Mouse (Mus musculus): Measurements from ENCODE around the gene Cplx3.

GRCm38 (mm10) chr9:57612587-57612986, 6.5 kb upstream of the Cplx3 start:
- no peak for TF ChIP-seq CTCF (IDR thresholded peaks at IDR 0.05; ENCODE audit: control insufficient read depth, insufficient read depth, low read length)
- TF ChIP-seq POLR2A (IDR thresholded peaks at IDR 0.05; ENCODE audit: borderline replicate concordance, control insufficient read depth, low read depth, low read length): no peak

All from bone marrow, adult 2 months (tissue).